Mouse (Mus musculus) lung, postnatal 0 days (tissue): ENCODE data around the gene Lrpap1.

Experiments
- CTCF ChIP-seq: IDR thresholded peaks from 2 replicates; pipeline ENCODE4 v1.5.1; 2016; ENCODE audit warnings: antibody characterized with exemption, mild to moderate bottlenecking
- EP300 ChIP-seq: IDR thresholded peaks from 2 replicates; pipeline ENCODE4 v1.6.1; 2016; ENCODE audit warnings: antibody characterized with exemption, mild to moderate bottlenecking, control low read depth

- no peak for TF ChIP-seq CTCF
- no peak for TF ChIP-seq EP300
These were observed 12.1 kb upstream of the Lrpap1 start for GRCm38 (mm10) chr5:35117633-35118032.
